Mouse (Mus musculus): Measurements from ENCODE around the gene Cldn6. TPM values are rescaled to one million over a fixed set of nuclear protein-coding genes. Genes with fewer than 3 reads are reported as not detected.
A peak's percentile ranks its signal among the peaks of the same experiment; 100 is the strongest.

Cldn6 gene
- polyA plus RNA-seq, 1 experiment from 2014 or later = 0.42 TPM

GRCm38 (mm10) chr17:23683226-23683625 is 4.2 kb downstream of the Cldn6 start:
- no peak for TF ChIP-seq CTCF (IDR thresholded peaks at IDR 0.05; ENCODE audit: low read depth)
- H3K36me3 ChIP-seq (ENCODE audit: control insufficient read depth, insufficient read depth) = no peaks in the 10 kb centered on the region
- 44% methylated on average over 15 of the region's 15 CpGs for WGBS
- peaks cover 28% of the 10 kb centered on the region for H3K27me3 ChIP-seq (replicated peaks; ENCODE audit: control insufficient read depth, insufficient read depth, low read length)
- no peak for ATAC-seq
- H3K9ac ChIP-seq (ENCODE audit: low read depth, low read length) = no peak overlapping the region
- no peak overlapping the region for H3K27ac ChIP-seq (ENCODE audit: low read depth, low read length)
- no peak overlapping the region for H3K4me2 ChIP-seq (replicated peaks; ENCODE audit: low read depth)
- peaks cover 7% of the 10 kb centered on the region; the same call in 1 of the 2 replicates for H3K4me1 ChIP-seq (replicated peaks; ENCODE audit: control insufficient read depth, insufficient read depth, low read length)
- H3K4me3 ChIP-seq (ENCODE audit: low read depth, low read length) = no peak overlapping the region
- no peaks in the 10 kb centered on the region for H3K9me3 ChIP-seq (ENCODE audit: control insufficient read depth)

DNA sequence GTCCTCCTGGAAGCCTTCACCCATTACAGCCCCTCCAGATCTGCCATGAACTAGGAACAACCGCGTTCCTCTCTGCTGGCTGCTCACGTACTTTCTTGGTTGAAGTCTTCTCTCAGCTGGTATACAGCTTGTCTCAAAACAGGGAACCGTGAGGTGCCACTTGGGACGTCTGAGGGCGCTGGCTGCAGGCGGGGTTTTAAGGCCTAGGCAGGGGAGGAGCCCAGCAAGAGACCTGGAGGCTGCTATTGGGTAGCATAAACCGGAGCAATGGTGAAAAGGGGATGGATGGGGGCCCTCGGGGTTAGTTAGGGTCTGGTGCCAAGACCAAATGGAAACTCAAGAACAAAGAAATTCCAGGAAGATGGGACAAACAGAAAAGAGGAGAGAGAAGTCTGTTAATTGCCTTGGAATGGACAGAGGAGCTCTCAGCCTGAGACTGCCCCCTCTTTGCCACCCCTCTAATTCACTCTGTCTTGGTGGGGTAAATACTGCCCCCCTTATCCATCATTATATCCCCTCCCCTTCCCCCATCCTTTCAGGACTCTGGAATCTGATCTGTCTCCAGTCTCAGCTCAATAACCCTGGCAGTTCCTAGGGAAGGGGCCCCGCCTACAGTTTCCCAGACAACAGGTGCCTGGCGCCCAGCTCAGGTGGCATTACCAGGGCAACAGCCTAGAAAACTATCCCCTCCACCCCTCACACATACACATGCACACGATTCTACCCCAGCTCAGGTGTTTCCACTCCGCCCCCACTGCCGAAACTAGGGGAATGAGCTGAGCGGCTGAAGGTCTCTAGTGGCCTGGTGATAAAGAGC is 5.0 kb downstream of the Cldn6 start, which contains the start of gene Cldn9:
Gene Cldn9 (minus strand): TSS at position 171 of the 817 bp plus-strand sequence.
- Histone ChIP-seq H3K27me3 (replicated peaks; ENCODE audit: control insufficient read depth, insufficient read depth, low read length) (peaks cover 23% of the 10 kb centered on the region), H3K9me3 (ENCODE audit: control insufficient read depth) (no peaks in the 10 kb centered on the region), H3K4me2 (replicated peaks; ENCODE audit: low read depth) (no peak within 1 kb of the TSS), H3K36me3 (ENCODE audit: control insufficient read depth, insufficient read depth) (no peaks in the 10 kb centered on the region), H3K4me1 (replicated peaks; ENCODE audit: control insufficient read depth, insufficient read depth, low read length) (peaks cover 7% of the 10 kb centered on the region; the same call in 1 of the 2 replicates), H3K9ac (ENCODE audit: low read depth, low read length) (no peak within 1 kb of the TSS), H3K4me3 (ENCODE audit: low read depth, low read length) (no peak within 1 kb of the TSS), H3K27ac (ENCODE audit: low read depth, low read length) (no peak within 1 kb of the TSS)
- no peak for TF ChIP-seq CTCF (IDR thresholded peaks at IDR 0.05; ENCODE audit: low read depth)
- 33% methylated on average over 15 of the region's 15 CpGs for WGBS
- ATAC-seq = no peak

- 50% methylated on average over 1 of the region's 1 CpGs for WGBS
- H3K27ac ChIP-seq (ENCODE audit: low read depth, low read length) = no peak overlapping the region
- no peak overlapping the region for H3K9ac ChIP-seq (ENCODE audit: low read depth, low read length)
- TF ChIP-seq CTCF (IDR thresholded peaks at IDR 0.05; ENCODE audit: low read depth) = no peak
- no peaks in the 10 kb centered on the region for H3K9me3 ChIP-seq (ENCODE audit: control insufficient read depth)
- no peak for ATAC-seq
- H3K4me2 ChIP-seq (replicated peaks; ENCODE audit: low read depth) = no peak overlapping the region
- no peaks in the 10 kb centered on the region for H3K36me3 ChIP-seq (ENCODE audit: control insufficient read depth, insufficient read depth)
- no peak overlapping the region for H3K4me3 ChIP-seq (ENCODE audit: low read depth, low read length)
- no peaks in the 10 kb centered on the region for H3K4me1 ChIP-seq (replicated peaks; ENCODE audit: control insufficient read depth, insufficient read depth, low read length)
- peaks cover 3% of the 10 kb centered on the region; the same call in 1 of the 2 replicates for H3K27me3 ChIP-seq (replicated peaks; ENCODE audit: control insufficient read depth, insufficient read depth, low read length)
Measured at GRCm38 (mm10) chr17:23694491-23694890, 15.4 kb downstream of the Cldn6 start.

DNA sequence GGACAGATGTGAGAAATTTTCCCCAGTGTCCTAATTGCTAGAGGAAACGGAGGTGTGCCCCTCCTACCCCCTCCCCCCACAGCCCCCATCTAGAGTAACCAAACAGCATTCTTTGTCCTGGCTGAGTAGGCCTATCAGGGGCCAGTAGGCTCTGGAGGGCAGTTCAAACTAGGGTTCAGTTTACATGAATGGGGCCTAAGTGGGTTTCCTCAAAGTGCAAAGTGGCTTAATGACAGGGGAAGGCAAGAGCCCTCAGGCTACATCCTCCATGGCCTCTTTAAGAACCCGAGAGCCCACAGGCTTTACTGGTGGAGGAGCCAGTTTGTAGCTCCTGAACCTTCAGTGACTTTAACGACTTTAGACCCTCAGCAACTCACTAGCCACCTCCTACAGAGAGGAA is 16.8 kb downstream of the Cldn6 start:
- WGBS = 43% methylated on average over 3 of the region's 3 CpGs
- Histone ChIP-seq H3K27ac (ENCODE audit: low read depth, low read length) (no peak overlapping the region), H3K4me2 (replicated peaks; ENCODE audit: low read depth) (no peak overlapping the region), H3K27me3 (replicated peaks; ENCODE audit: control insufficient read depth, insufficient read depth, low read length) (peaks cover 3% of the 10 kb centered on the region; the same call in 1 of the 2 replicates), H3K4me3 (ENCODE audit: low read depth, low read length) (no peak overlapping the region), H3K9me3 (ENCODE audit: control insufficient read depth) (no peaks in the 10 kb centered on the region), H3K9ac (ENCODE audit: low read depth, low read length) (no peak overlapping the region), H3K36me3 (ENCODE audit: control insufficient read depth, insufficient read depth) (no peaks in the 10 kb centered on the region), H3K4me1 (replicated peaks; ENCODE audit: control insufficient read depth, insufficient read depth, low read length) (no peaks in the 10 kb centered on the region; the same call in 1 of the 2 replicates)
- TF ChIP-seq CTCF (IDR thresholded peaks at IDR 0.05; ENCODE audit: low read depth) = no peak
- ATAC-seq = no peak

DNA sequence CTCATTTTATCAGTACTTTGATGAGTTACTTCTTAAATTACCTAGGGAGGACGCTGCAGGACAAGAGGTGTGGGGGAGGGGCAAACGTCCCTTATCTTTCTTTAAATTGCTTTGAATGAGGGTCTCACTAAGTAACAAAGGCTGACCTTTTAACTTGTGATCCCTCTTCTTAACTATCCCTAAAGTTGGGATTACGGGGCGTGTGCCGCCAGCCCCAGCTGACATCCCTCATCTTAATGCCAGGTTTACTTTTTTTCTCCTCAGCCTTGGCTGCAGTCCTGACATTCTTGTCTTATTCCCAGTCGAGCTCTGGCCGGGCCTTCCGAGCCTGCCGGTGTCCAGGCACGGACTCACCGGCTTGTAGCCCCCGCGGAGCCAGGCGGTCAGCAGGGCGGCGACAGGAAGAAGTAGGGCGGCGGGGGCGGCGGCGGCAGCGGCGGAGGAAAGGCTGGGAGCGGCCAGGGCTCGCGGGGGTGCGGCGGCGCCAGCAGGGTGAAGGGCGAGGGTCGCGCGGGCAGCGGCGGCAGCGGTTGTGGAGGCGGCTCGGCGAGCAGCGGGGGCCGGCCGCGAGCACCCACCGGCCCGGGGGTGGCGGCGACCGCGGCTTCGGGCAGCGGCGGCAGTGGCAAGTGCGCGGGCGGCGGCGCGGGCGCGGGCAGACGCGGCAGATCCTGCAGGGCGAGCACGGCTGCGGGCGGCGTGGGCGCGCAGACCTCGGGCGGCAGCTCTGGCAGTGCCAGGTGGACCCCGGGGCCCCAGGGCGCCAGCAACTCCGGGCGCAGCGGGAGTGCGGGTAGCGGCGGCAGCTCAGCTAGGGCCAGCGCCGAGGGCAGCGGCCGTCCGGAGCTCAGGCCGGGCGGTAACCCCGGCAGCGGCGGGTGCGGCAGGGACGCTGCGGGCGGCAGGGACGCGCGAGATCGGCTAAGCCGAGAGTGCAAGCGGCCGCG is 20.4 kb downstream of the Cldn6 start:
- peak; percentile 18; the same call in 1 of the 2 replicates for TF ChIP-seq CTCF (IDR thresholded peaks at IDR 0.05; ENCODE audit: low read depth)
- ATAC-seq = peak; percentile 51
- Histone ChIP-seq H3K4me2 (replicated peaks; ENCODE audit: low read depth) (peak overlapping the region; percentile 100), H3K4me3 (ENCODE audit: low read depth, low read length) (peak overlapping the region; percentile 67), H3K4me1 (replicated peaks; ENCODE audit: control insufficient read depth, insufficient read depth, low read length) (no peaks in the 10 kb centered on the region; the same call in 1 of the 2 replicates), H3K36me3 (ENCODE audit: control insufficient read depth, insufficient read depth) (no peaks in the 10 kb centered on the region), H3K9ac (ENCODE audit: low read depth, low read length) (peak overlapping the region; percentile 40; the same call in 1 of the 2 replicates), H3K27me3 (replicated peaks; ENCODE audit: control insufficient read depth, insufficient read depth, low read length) (peaks cover 3% of the 10 kb centered on the region; the same call in 1 of the 2 replicates), H3K27ac (ENCODE audit: low read depth, low read length) (no peak overlapping the region), H3K9me3 (ENCODE audit: control insufficient read depth) (no peaks in the 10 kb centered on the region)
- under 1% methylated on average over 71 of the region's 101 CpGs for WGBS
